Mouse (Mus musculus): Measurements from ENCODE around the gene Lrp6. TPM values are rescaled to one million over a fixed set of nuclear protein-coding genes. Genes with fewer than 3 reads are reported as not detected.

The Lrp6 gene
- polyA plus RNA-seq, 1 experiment from 2014 or later, result 35.0 TPM

DNA sequence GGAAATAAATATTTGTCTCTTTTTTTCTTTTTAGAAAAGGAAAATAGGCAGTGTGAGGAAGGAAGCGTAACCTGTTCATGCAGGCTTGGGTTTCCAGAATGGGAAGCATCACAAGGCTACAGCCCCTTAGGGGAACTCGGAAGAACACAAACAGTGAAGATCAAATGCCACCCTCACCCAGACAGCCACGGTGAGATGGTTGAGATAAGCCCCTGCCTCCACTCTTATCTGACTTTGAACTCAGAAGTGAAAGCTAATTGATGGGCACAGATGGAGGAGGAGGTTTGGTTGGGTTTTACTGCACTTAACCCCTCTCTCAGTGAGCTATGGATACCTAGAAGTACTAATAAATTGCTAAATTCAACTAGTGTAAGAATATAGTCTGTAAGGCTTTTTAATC lies 33.7 kb downstream of the Lrp6 start:
- Histone ChIP-seq H3K27me3 (replicated peaks; ENCODE audit: control insufficient read depth, insufficient read depth, low read length) (no peaks in the 10 kb centered on the region), H3K4me2 (ENCODE audit: low read length) (no peak overlapping the region), H3K36me3 (ENCODE audit: control insufficient read depth, insufficient read depth, low read length) (no peaks in the 10 kb centered on the region), H3K9ac (ENCODE audit: low read length) (no peak overlapping the region), H3K4me1 (replicated peaks; ENCODE audit: control insufficient read depth, insufficient read depth, low read length) (peaks cover 5% of the 10 kb centered on the region; the same call in 1 of the 2 replicates), H3K27ac (ENCODE audit: low read depth) (no peak overlapping the region), H3K9me3 (ENCODE audit: control insufficient read depth, low read length) (no peaks in the 10 kb centered on the region), H3K4me3 (ENCODE audit: low read depth, low read length) (no peak overlapping the region)
- DNase-seq (ENCODE audit: low spot score) (no peak), ATAC-seq (replicated peaks; ENCODE audit: low FRiP score, low TSS enrichment, low read depth) (no peak)
- WGBS, result 60% methylated on average over 3 of the region's 3 CpGs

DNA sequence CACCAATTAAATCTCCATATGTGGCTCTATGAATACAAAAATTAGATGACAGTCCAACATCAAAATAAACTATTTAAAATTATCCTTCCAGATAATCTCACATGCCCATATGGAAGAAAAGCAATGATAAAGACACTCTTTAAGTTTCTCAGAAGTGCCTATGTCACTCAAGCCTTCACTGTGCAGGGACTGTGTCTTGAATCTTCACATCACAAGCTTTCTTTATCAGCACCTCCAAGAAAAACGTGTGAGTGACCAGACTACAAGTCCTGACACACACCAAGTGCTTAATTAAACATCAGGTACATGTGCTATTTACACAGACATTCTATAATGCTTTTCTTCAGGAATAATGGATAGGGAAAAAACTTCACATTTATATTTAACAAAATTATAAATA lies 34.8 kb downstream of the Lrp6 start:
- Histone ChIP-seq H3K27me3 (replicated peaks; ENCODE audit: control insufficient read depth, insufficient read depth, low read length) (no peaks in the 10 kb centered on the region), H3K4me2 (ENCODE audit: low read length) (no peak overlapping the region), H3K36me3 (ENCODE audit: control insufficient read depth, insufficient read depth, low read length) (no peaks in the 10 kb centered on the region), H3K9ac (ENCODE audit: low read length) (no peak overlapping the region), H3K4me1 (replicated peaks; ENCODE audit: control insufficient read depth, insufficient read depth, low read length) (peaks cover 11% of the 10 kb centered on the region; the same call in 1 of the 2 replicates), H3K9me3 (ENCODE audit: control insufficient read depth, low read length) (no peaks in the 10 kb centered on the region), H3K27ac (ENCODE audit: low read depth) (no peak overlapping the region), H3K4me3 (ENCODE audit: low read depth, low read length) (no peak overlapping the region)
- 56% methylated on average over 1 of the region's 1 CpGs for WGBS
- ATAC-seq (replicated peaks; ENCODE audit: low FRiP score, low TSS enrichment, low read depth) (no peak), DNase-seq (ENCODE audit: low spot score) (no peak)

DNA sequence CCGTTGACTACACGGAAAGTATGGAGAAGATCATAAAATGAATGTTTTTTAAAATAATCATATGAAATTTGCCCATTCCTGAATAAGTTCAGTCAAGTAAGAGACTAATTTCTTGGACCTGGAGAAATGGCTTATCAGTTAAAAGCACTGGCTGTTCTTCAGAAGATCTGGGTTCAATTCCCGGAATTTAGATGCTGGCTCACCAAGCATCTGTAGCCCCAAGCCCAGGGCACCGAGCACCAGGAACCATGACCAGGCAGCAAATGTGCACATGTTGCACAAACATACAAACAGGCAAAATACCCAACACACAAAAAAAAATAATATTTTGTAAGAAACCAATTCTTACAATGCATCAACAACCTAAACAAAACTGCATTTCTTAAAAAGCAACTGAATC lies 37.4 kb downstream of the Lrp6 start:
- ATAC-seq (replicated peaks; ENCODE audit: low FRiP score, low TSS enrichment, low read depth), result no peak
- no peak for DNase-seq (ENCODE audit: low spot score)
- no peaks in the 10 kb centered on the region for H3K9me3 ChIP-seq (ENCODE audit: control insufficient read depth, low read length)
- no peak overlapping the region for H3K4me3 ChIP-seq (ENCODE audit: low read depth, low read length)
- no peak overlapping the region for H3K27ac ChIP-seq (ENCODE audit: low read depth)
- H3K9ac ChIP-seq (ENCODE audit: low read length), result no peak overlapping the region
- H3K4me2 ChIP-seq (ENCODE audit: low read length), result no peak overlapping the region
- no peaks in the 10 kb centered on the region for H3K36me3 ChIP-seq (ENCODE audit: control insufficient read depth, insufficient read depth, low read length)
- peaks cover 14% of the 10 kb centered on the region; the same call in 1 of the 2 replicates for H3K4me1 ChIP-seq (replicated peaks; ENCODE audit: control insufficient read depth, insufficient read depth, low read length)
- H3K27me3 ChIP-seq (replicated peaks; ENCODE audit: control insufficient read depth, insufficient read depth, low read length), result no peaks in the 10 kb centered on the region
- WGBS, result 88% methylated on average over 4 of the region's 4 CpGs

DNA sequence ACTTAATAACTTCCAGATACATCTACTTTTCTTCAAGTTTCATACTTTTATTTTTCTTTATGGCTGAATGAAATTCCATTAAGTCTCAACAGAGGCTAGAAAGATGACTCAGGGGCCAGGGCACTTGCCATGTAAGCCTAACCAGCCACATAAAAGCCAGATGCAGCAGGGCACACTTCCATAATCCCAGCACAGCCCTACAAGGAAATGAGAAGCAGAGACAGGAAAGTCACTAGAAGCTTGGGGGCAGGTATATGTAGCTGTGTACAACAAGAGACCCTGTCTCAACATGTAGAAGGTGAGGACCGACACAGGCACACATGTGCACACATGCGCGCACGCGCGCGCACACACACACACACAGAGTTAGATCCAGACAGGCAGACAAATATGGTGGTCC lies 38.4 kb downstream of the Lrp6 start:
- no peaks in the 10 kb centered on the region for H3K27me3 ChIP-seq (replicated peaks; ENCODE audit: control insufficient read depth, insufficient read depth, low read length)
- H3K4me3 ChIP-seq (ENCODE audit: low read depth, low read length), result no peak overlapping the region
- DNase-seq (ENCODE audit: low spot score) (no peak), ATAC-seq (replicated peaks; ENCODE audit: low FRiP score, low TSS enrichment, low read depth) (no peak)
- no peak overlapping the region for H3K4me2 ChIP-seq (ENCODE audit: low read length)
- H3K4me1 ChIP-seq (replicated peaks; ENCODE audit: control insufficient read depth, insufficient read depth, low read length), result peaks cover 14% of the 10 kb centered on the region; the same call in 1 of the 2 replicates
- H3K9ac ChIP-seq (ENCODE audit: low read length), result no peak overlapping the region
- WGBS, result 95% methylated on average over 7 of the region's 7 CpGs
- H3K36me3 ChIP-seq (ENCODE audit: control insufficient read depth, insufficient read depth, low read length), result no peaks in the 10 kb centered on the region
- no peak overlapping the region for H3K27ac ChIP-seq (ENCODE audit: low read depth)
- H3K9me3 ChIP-seq (ENCODE audit: control insufficient read depth, low read length), result no peaks in the 10 kb centered on the region

DNA sequence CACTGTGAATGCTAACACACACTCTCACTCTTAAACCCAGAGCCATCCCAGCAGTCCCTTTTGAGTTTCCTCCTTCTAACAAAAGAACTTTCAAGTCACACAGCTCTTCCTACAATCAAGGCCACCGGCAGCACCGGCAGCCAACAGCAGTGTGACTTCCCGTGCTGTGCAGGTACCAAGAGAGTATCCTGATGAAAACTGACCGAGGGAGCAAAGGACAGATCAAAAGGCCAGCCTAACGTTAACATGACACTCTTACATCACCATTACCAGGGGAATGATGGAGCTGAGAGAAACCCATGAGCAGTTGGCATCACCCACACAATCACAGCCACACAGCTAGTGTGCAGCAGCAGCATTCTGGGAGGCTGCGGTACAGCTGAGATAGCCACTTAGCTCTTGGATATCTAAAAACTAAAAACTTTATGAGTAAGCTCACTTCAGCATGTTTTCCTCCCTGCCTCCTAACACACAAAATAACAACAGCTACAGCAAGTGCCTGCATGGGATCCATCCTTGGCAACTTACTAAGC lies 39.1 kb downstream of the Lrp6 start:
- Histone ChIP-seq H3K4me2 (ENCODE audit: low read length) (no peak overlapping the region), H3K9me3 (ENCODE audit: control insufficient read depth, low read length) (no peaks in the 10 kb centered on the region), H3K27me3 (replicated peaks; ENCODE audit: control insufficient read depth, insufficient read depth, low read length) (no peaks in the 10 kb centered on the region), H3K36me3 (ENCODE audit: control insufficient read depth, insufficient read depth, low read length) (no peaks in the 10 kb centered on the region), H3K9ac (ENCODE audit: low read length) (no peak overlapping the region), H3K4me1 (replicated peaks; ENCODE audit: control insufficient read depth, insufficient read depth, low read length) (peaks cover 14% of the 10 kb centered on the region; the same call in 1 of the 2 replicates), H3K27ac (ENCODE audit: low read depth) (no peak overlapping the region), H3K4me3 (ENCODE audit: low read depth, low read length) (no peak overlapping the region)
- no peak for DNase-seq (ENCODE audit: low spot score)
- no peak for ATAC-seq (replicated peaks; ENCODE audit: low FRiP score, low TSS enrichment, low read depth)
- 37% methylated on average over 6 of the region's 6 CpGs for WGBS

DNA sequence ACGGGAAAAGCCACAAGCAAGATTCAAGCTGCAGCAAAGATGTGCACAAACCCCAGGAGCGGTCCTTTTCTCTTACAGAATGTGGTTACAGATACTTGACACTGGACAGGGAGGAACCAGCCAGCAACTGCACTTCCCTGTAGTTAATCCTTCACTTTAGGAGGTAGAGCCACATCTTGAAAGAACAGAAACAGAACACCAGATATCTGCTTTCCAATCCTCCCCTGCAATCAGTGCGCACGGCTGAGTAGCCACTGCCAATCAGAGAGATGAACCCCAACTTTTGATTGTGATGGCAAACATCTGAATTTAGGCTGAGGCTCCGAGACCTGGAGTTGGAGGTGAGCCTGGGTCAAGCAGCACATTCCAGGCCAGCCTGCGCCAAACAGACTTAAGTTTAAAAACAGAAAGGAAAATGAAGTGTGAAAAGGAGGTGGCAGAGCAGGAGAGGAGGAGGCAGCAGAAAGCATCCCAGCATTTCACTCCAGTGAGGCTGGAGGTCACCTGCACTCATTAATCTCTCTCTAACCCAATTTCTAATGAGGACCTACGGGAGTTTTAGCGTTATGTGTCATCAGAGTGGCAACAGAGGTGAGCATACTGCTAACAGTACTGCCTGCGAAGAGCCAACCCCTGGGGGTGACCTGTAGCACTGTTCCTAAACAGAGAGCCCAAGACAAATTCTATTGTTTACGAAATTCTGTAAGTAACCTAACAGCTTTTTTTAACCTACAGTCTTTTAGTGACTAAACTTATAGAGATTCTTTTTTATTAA lies 39.8 kb downstream of the Lrp6 start:
- no peak overlapping the region for H3K4me2 ChIP-seq (ENCODE audit: low read length)
- WGBS, result 41% methylated on average over 10 of the region's 10 CpGs
- H3K9ac ChIP-seq (ENCODE audit: low read length), result no peak overlapping the region
- H3K36me3 ChIP-seq (ENCODE audit: control insufficient read depth, insufficient read depth, low read length), result no peaks in the 10 kb centered on the region
- ATAC-seq (replicated peaks; ENCODE audit: low FRiP score, low TSS enrichment, low read depth) (no peak), DNase-seq (ENCODE audit: low spot score) (no peak)
- H3K9me3 ChIP-seq (ENCODE audit: control insufficient read depth, low read length), result no peaks in the 10 kb centered on the region
- H3K27ac ChIP-seq (ENCODE audit: low read depth), result no peak overlapping the region
- no peaks in the 10 kb centered on the region for H3K27me3 ChIP-seq (replicated peaks; ENCODE audit: control insufficient read depth, insufficient read depth, low read length)
- peaks cover 14% of the 10 kb centered on the region; the same call in 1 of the 2 replicates for H3K4me1 ChIP-seq (replicated peaks; ENCODE audit: control insufficient read depth, insufficient read depth, low read length)
- H3K4me3 ChIP-seq (ENCODE audit: low read depth, low read length), result no peak overlapping the region

DNA sequence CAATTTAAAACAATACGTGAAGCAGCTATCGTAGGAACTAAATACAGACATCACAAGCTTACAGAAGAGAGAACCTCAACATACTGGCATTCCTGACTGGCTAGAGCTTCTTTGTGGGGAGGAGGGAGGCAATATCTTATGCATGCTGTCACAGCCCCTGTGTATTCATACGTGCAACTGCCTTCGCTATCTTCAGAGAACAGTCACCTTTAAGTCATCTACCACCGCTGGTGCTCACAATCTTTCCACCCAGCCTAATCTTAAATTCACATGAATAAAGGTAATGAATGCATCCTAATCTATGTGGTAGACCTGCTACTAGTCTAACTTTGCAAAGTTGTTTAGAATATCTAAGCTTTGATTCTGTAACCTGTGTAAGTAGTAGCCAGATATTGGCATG lies 40.5 kb downstream of the Lrp6 start:
- Histone ChIP-seq H3K27me3 (replicated peaks; ENCODE audit: control insufficient read depth, insufficient read depth, low read length) (no peaks in the 10 kb centered on the region), H3K36me3 (ENCODE audit: control insufficient read depth, insufficient read depth, low read length) (no peaks in the 10 kb centered on the region), H3K4me3 (ENCODE audit: low read depth, low read length) (no peak overlapping the region), H3K4me1 (replicated peaks; ENCODE audit: control insufficient read depth, insufficient read depth, low read length) (peaks cover 16% of the 10 kb centered on the region; the same call in 1 of the 2 replicates), H3K9me3 (ENCODE audit: control insufficient read depth, low read length) (no peaks in the 10 kb centered on the region), H3K27ac (ENCODE audit: low read depth) (no peak overlapping the region), H3K4me2 (ENCODE audit: low read length) (no peak overlapping the region), H3K9ac (ENCODE audit: low read length) (no peak overlapping the region)
- ATAC-seq (replicated peaks; ENCODE audit: low FRiP score, low TSS enrichment, low read depth) (no peak), DNase-seq (ENCODE audit: low spot score) (no peak)
- WGBS, result 75% methylated on average over 5 of the region's 5 CpGs

DNA sequence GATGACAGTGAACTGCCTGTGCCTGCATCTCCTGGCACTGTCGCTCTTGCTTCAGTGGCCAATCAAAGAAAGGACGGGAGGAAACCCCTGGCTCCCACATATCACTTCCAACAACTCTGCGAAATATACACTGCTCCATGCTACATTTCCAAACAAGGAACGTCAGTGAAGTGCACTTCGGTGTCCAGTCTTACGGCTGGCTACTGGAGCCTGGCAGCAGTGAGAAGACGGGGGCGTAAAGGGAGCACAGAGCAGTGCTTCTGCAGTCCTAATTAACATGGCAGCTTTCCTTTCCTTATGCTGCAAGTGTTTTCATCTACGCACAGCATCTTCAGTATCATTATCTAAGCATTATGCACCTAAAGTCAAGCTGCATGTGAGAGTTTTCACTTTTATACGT lies 45.4 kb downstream of the Lrp6 start:
- Histone ChIP-seq H3K4me3 (ENCODE audit: low read depth, low read length) (no peak overlapping the region), H3K36me3 (ENCODE audit: control insufficient read depth, insufficient read depth, low read length) (peaks cover 7% of the 10 kb centered on the region; the same call in 1 of the 2 replicates), H3K9me3 (ENCODE audit: control insufficient read depth, low read length) (no peaks in the 10 kb centered on the region), H3K27ac (ENCODE audit: low read depth) (no peak overlapping the region), H3K27me3 (replicated peaks; ENCODE audit: control insufficient read depth, insufficient read depth, low read length) (no peaks in the 10 kb centered on the region), H3K4me1 (replicated peaks; ENCODE audit: control insufficient read depth, insufficient read depth, low read length) (peaks cover 20% of the 10 kb centered on the region), H3K9ac (ENCODE audit: low read length) (no peak overlapping the region), H3K4me2 (ENCODE audit: low read length) (no peak overlapping the region)
- WGBS, result 56% methylated on average over 10 of the region's 10 CpGs
- ATAC-seq (replicated peaks; ENCODE audit: low FRiP score, low TSS enrichment, low read depth) (no peak), DNase-seq (ENCODE audit: low spot score) (no peak)

DNA sequence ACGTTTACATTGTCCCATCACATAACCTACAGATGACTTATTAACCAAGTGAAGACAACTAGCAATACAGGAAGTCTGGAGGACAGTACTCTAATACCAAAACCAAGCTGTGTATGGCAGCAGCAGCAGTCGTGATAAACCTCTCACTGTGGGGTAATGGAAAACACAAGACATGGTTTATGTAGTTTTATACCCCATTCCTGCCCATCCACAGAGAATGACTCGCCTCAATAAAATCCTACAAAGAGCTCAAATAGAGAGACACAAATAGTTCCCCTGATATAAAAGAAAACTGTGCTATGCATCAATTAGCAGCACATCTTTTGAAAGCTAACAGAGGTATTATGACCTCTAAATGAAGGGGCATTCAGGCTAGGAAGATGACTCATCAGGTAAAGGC lies 45.9 kb downstream of the Lrp6 start:
- Histone ChIP-seq H3K36me3 (ENCODE audit: control insufficient read depth, insufficient read depth, low read length) (peaks cover 7% of the 10 kb centered on the region; the same call in 1 of the 2 replicates), H3K4me2 (ENCODE audit: low read length) (no peak overlapping the region), H3K9me3 (ENCODE audit: control insufficient read depth, low read length) (no peaks in the 10 kb centered on the region), H3K27me3 (replicated peaks; ENCODE audit: control insufficient read depth, insufficient read depth, low read length) (no peaks in the 10 kb centered on the region), H3K4me1 (replicated peaks; ENCODE audit: control insufficient read depth, insufficient read depth, low read length) (peaks cover 26% of the 10 kb centered on the region), H3K9ac (ENCODE audit: low read length) (no peak overlapping the region), H3K4me3 (ENCODE audit: low read depth, low read length) (no peak overlapping the region), H3K27ac (ENCODE audit: low read depth) (no peak overlapping the region)
- DNase-seq (ENCODE audit: low spot score) (no peak), ATAC-seq (replicated peaks; ENCODE audit: low FRiP score, low TSS enrichment, low read depth) (no peak)
- 28% methylated on average over 3 of the region's 3 CpGs for WGBS

All from intestine, embryonic 14.5 days (tissue).